Mouse (Mus musculus) hindbrain, embryonic 13.5 days (tissue): ENCODE results near the gene Hoxa13. TPM values are rescaled to one million over a fixed set of nuclear protein-coding genes. Genes with fewer than 3 reads are reported as not detected.

Experiments
- ATAC-seq: fragments of 200-750 bp; cut with Nextera tagmentation; 2 replicates; pipeline ENCODE4 v1.8.0; 2017; ENCODE audit warnings: moderate TSS enrichment; ENCODE audit not compliant: low FRiP score
- H3K27ac ChIP-seq: fragments of 300-500 bp; sonication (generic); 2 replicates; pipeline ENCODE4 v1.5.1; 2015; ENCODE audit warnings: inconsistent platforms, mild to moderate bottlenecking, moderate library complexity
- H3K27me3 ChIP-seq: fragments of 300-500 bp; sonication (generic); 2 replicates; pipeline ENCODE4 v1.6.1; 2015; ENCODE audit warnings: mild to moderate bottlenecking, inconsistent platforms
- H3K36me3 ChIP-seq: fragments of 300-500 bp; sonication (generic); 2 replicates; pipeline ENCODE4 v1.6.1; 2015; ENCODE audit warnings: mild to moderate bottlenecking, inconsistent platforms
- H3K4me1 ChIP-seq: fragments of 300-500 bp; sonication (generic); replicated peaks from 2 replicates; pipeline ENCODE4 v1.6.1; 2015; ENCODE audit warnings: inconsistent platforms
- H3K4me2 ChIP-seq: fragments of 300-500 bp; sonication (generic); 2 replicates; pipeline ENCODE4 v1.6.1; 2015; ENCODE audit warnings: inconsistent platforms, mild to moderate bottlenecking, moderate library complexity
- H3K4me3 ChIP-seq: fragments of 300-500 bp; sonication (generic); 2 replicates; pipeline ENCODE4 v1.5.1; 2015; ENCODE audit warnings: mild to moderate bottlenecking, inconsistent platforms
- H3K9ac ChIP-seq: fragments of 300-500 bp; sonication (generic); 2 replicates; pipeline ENCODE4 v1.6.1; 2015; ENCODE audit warnings: mild to moderate bottlenecking, inconsistent platforms
- H3K9me3 ChIP-seq: fragments of 300-500 bp; sonication (generic); 2 replicates; pipeline ENCODE4 v1.6.1; 2016; ENCODE audit warnings: inconsistent platforms
- WGBS: fragments of 180-500 bp; shearing (Covaris S2); methylation state at CpG from one replicate; pipeline ENCODE4 v1.1.7; 2015; 5-methylcytosine and 5-hydroxymethylcytosine counted together
- polyA plus RNA-seq: library from polyadenylated mRNA; unstranded; fragments of >200 nt; fragmentation: Nextera tagmentation; extraction: Ambion mirVana; gene quantifications from 2 replicates; pipeline ENCODE4 v1.2.1, GENCODE M21; 2015

Hoxa13 gene
- polyA plus RNA-seq, 1 experiment from 2014 or later: not detected

DNA sequence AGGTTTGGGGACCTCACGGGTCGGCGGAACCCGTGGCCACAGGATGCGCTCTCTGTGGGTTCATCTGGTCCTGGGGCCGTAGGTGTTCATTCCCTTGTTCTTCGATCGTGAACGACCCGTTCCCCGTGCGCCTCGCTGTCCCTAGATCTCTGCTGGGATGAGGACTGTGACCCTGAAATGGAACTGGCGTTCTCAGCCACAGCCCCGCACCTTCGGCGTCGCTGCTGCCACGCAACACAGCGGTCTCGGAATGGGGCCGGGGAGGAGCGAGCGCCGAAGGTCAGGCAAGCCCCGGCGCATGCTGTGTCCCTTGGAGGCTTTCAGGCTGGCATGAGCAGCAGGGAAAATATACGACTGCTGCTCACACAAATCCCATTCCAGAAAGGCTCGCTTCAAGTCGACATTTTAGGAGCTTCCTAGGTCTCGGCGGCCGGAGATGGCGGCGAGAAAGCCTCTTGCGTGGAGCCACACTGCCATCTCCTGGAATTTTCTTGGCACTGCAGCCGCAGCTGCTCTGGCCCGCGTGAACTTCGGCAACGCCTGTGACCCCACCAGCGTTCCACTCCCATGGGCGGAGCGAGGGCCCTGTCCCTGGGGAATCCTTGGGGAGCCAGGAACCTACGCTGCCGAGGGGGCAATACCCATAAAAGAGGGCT lies 39.2 kb downstream of the Hoxa13 start, which contains the start of gene Hoxa7:
Gene Hoxa7, minus strand, starts transcription at position 518 of the 656 bp plus-strand sequence.
- H3K9ac ChIP-seq: peak within 1 kb of the TSS; percentile 66
- peak within 1 kb of the TSS; percentile 30; the same call in 1 of the 2 replicates for H3K27ac ChIP-seq
- peak; percentile 40 for ATAC-seq
- H3K36me3 ChIP-seq: no peaks in the 10 kb centered on the region
- H3K4me2 ChIP-seq: peak within 1 kb of the TSS; percentile 76
- peaks cover 18% of the 10 kb centered on the region for H3K4me1 ChIP-seq
- H3K27me3 ChIP-seq: peaks cover 100% of the 10 kb centered on the region
- WGBS: under 1% methylated on average over 46 of the region's 46 CpGs
- no peaks in the 10 kb centered on the region for H3K9me3 ChIP-seq
- peak within 1 kb of the TSS; percentile 49 for H3K4me3 ChIP-seq

- H3K9me3 ChIP-seq: no peaks in the 10 kb centered on the region
- WGBS: 8% methylated on average over 12 of the region's 12 CpGs
- H3K27ac ChIP-seq: no peak overlapping the region
- H3K27me3 ChIP-seq: peaks cover 100% of the 10 kb centered on the region
- H3K36me3 ChIP-seq: no peaks in the 10 kb centered on the region
- peaks cover 19% of the 10 kb centered on the region for H3K4me1 ChIP-seq
- peak overlapping the region; percentile 76 for H3K4me2 ChIP-seq
- H3K4me3 ChIP-seq: peak overlapping the region; percentile 49; the same call in 1 of the 2 replicates
- H3K9ac ChIP-seq: no peak overlapping the region
- ATAC-seq: no peak
Observed at GRCm38 (mm10) chr6:52220865-52221310, 39.8 kb downstream of the Hoxa13 start.

- 13% methylated on average over 32 of the region's 32 CpGs for WGBS
- peaks cover 100% of the 10 kb centered on the region for H3K27me3 ChIP-seq
- H3K4me2 ChIP-seq: no peak overlapping the region
- H3K9me3 ChIP-seq: no peaks in the 10 kb centered on the region
- no peak overlapping the region for H3K9ac ChIP-seq
- ATAC-seq: no peak
- no peak overlapping the region for H3K4me3 ChIP-seq
- no peaks in the 10 kb centered on the region for H3K36me3 ChIP-seq
- H3K27ac ChIP-seq: no peak overlapping the region
- H3K4me1 ChIP-seq: peaks cover 21% of the 10 kb centered on the region
Observed at GRCm38 (mm10) chr6:52220003-52220864, 40.4 kb downstream of the Hoxa13 start.

DNA sequence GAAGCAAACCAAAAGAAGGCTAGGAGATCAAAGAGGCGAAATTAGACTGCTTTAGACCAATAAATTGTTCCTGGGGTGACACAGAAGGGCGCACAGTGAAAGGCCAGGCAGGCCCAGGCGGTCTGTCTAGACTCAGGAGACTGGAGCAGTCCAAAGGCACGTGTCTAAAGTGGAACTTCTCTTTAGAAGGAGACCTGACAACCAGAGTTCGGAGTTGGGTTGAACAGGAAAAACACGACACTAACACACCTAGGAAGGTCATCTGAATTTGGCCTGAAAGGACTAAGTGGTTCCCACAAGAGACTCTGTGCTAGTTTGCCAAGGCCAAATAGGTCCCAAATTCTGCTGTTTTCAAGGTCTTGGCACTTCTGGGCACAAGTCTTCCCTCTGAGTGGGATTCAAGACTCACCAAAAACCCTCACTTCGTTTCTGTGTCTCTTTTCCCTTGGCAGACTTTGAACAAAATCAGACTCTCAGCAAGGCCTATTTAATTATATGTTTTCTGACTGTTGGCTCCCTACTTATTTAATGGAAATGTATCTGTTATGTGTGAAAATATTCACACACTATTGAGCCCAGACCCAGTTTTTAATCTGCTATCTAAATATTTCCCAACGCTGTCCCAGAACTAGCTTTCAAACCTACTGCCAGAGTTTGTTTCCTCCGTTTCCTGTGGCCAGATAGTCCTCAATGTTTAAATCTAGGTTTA lies 41.3 kb downstream of the Hoxa13 start:
- no peak for ATAC-seq
- H3K9ac ChIP-seq: no peak overlapping the region
- peaks cover 100% of the 10 kb centered on the region for H3K27me3 ChIP-seq
- H3K4me3 ChIP-seq: no peak overlapping the region
- 20% methylated on average over 9 of the region's 9 CpGs for WGBS
- H3K27ac ChIP-seq: no peak overlapping the region
- peaks cover 21% of the 10 kb centered on the region for H3K4me1 ChIP-seq
- no peak overlapping the region for H3K4me2 ChIP-seq
- no peaks in the 10 kb centered on the region for H3K36me3 ChIP-seq
- no peaks in the 10 kb centered on the region for H3K9me3 ChIP-seq

- peaks cover 21% of the 10 kb centered on the region for H3K4me1 ChIP-seq
Observed at GRCm38 (mm10) chr6:52218643-52219215, 42.0 kb downstream of the Hoxa13 start.

GRCm38 (mm10) chr6:52217895-52218642 lies 42.6 kb downstream of the Hoxa13 start:
- Histone ChIP-seq H3K9me3 (no peaks in the 10 kb centered on the region), H3K9ac (no peak overlapping the region), H3K27ac (no peak overlapping the region; the same call in 1 of the 2 replicates), H3K4me2 (peak overlapping the region; percentile 44), H3K36me3 (no peaks in the 10 kb centered on the region), H3K27me3 (peaks cover 100% of the 10 kb centered on the region), H3K4me3 (peak overlapping the region; percentile 33), H3K4me1 (peaks cover 22% of the 10 kb centered on the region)
- WGBS: 5% methylated on average over 23 of the region's 23 CpGs
- no peak for ATAC-seq

More at GRCm38 (mm10) chr6:52218643-52219215, 42.0 kb downstream of the Hoxa13 start:
- Histone ChIP-seq H3K36me3 (no peaks in the 10 kb centered on the region), H3K9me3 (no peaks in the 10 kb centered on the region), H3K4me2 (no peak overlapping the region), H3K4me3 (no peak overlapping the region), H3K27ac (no peak overlapping the region), H3K27me3 (peaks cover 100% of the 10 kb centered on the region), H3K9ac (no peak overlapping the region)
- 8% methylated on average over 14 of the region's 14 CpGs for WGBS
- ATAC-seq: no peak

GRCm38 (mm10) chr6:52217459-52217768 lies 43.3 kb downstream of the Hoxa13 start:
- Histone ChIP-seq H3K9ac (no peak overlapping the region), H3K27me3 (peaks cover 100% of the 10 kb centered on the region), H3K27ac (no peak overlapping the region), H3K36me3 (no peaks in the 10 kb centered on the region), H3K9me3 (no peaks in the 10 kb centered on the region), H3K4me3 (peak overlapping the region; percentile 33), H3K4me2 (peak overlapping the region; percentile 44), H3K4me1 (peaks cover 28% of the 10 kb centered on the region)
- under 1% methylated on average over 24 of the region's 25 CpGs for WGBS
- peak; percentile 46; the same call in 1 of the 2 replicates for ATAC-seq

- Histone ChIP-seq H3K4me2 (peak overlapping the region; percentile 44), H3K4me1 (peaks cover 33% of the 10 kb centered on the region), H3K9ac (peak overlapping the region; percentile 63), H3K9me3 (no peaks in the 10 kb centered on the region), H3K36me3 (no peaks in the 10 kb centered on the region), H3K4me3 (peak overlapping the region; percentile 33), H3K27me3 (peaks cover 100% of the 10 kb centered on the region), H3K27ac (peak overlapping the region; percentile 48; the same call in 1 of the 2 replicates)
- WGBS: 2% methylated on average over 60 of the region's 60 CpGs
- ATAC-seq: no peak
Observed at GRCm38 (mm10) chr6:52216691-52217458, 43.8 kb downstream of the Hoxa13 start.

- Histone ChIP-seq H3K4me2 (peak overlapping the region; percentile 34), H3K27me3 (peaks cover 100% of the 10 kb centered on the region), H3K36me3 (no peaks in the 10 kb centered on the region), H3K27ac (peak overlapping the region; percentile 42), H3K4me1 (peaks cover 32% of the 10 kb centered on the region), H3K4me3 (peak overlapping the region; percentile 33), H3K9me3 (no peaks in the 10 kb centered on the region), H3K9ac (0 out of 2 replicates have a peak overlapping the region, but pooled peaks have one; percentile 11)
- WGBS: 2% methylated on average over 30 of the region's 30 CpGs
- no peak for ATAC-seq
Observed at GRCm38 (mm10) chr6:52215771-52216535, 44.7 kb downstream of the Hoxa13 start.

DNA sequence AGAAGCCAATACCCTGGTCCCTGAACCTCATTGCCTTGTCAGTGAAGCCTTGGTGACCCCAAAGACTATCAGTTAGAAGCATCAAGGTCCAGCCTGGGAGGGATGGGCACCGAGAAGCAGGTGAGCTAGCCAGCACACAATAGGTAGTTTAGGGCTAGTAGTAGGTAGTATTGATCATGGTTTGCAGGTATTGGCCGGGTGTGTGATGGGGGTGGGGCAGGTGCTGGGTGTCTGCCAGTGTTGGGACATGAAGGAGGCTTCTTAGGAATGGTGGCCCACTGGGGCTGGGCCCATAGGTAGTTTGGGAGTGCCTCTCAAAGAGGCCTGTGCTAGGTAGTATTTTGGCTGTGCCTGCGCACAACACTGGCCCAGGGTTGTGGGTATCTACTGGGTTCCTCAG lies 45.6 kb downstream of the Hoxa13 start:
- H3K4me3 ChIP-seq: no peak overlapping the region
- ATAC-seq: no peak
- 14% methylated on average over 3 of the region's 3 CpGs for WGBS
- peaks cover 32% of the 10 kb centered on the region for H3K4me1 ChIP-seq
- H3K36me3 ChIP-seq: no peaks in the 10 kb centered on the region
- no peaks in the 10 kb centered on the region for H3K9me3 ChIP-seq
- H3K27me3 ChIP-seq: peaks cover 99% of the 10 kb centered on the region
- no peak overlapping the region for H3K9ac ChIP-seq
- peak overlapping the region; percentile 34; the same call in 1 of the 2 replicates for H3K4me2 ChIP-seq
- no peak overlapping the region for H3K27ac ChIP-seq
